Mouse (Mus musculus): ENCODE measurements around the gene Nemp1. TPM values are rescaled to one million over a fixed set of nuclear protein-coding genes. Genes with fewer than 3 reads are reported as not detected.

Gene Nemp1
- total RNA-seq (2017), result 20.8 and 22.6 TPM in 2 replicates

DNA sequence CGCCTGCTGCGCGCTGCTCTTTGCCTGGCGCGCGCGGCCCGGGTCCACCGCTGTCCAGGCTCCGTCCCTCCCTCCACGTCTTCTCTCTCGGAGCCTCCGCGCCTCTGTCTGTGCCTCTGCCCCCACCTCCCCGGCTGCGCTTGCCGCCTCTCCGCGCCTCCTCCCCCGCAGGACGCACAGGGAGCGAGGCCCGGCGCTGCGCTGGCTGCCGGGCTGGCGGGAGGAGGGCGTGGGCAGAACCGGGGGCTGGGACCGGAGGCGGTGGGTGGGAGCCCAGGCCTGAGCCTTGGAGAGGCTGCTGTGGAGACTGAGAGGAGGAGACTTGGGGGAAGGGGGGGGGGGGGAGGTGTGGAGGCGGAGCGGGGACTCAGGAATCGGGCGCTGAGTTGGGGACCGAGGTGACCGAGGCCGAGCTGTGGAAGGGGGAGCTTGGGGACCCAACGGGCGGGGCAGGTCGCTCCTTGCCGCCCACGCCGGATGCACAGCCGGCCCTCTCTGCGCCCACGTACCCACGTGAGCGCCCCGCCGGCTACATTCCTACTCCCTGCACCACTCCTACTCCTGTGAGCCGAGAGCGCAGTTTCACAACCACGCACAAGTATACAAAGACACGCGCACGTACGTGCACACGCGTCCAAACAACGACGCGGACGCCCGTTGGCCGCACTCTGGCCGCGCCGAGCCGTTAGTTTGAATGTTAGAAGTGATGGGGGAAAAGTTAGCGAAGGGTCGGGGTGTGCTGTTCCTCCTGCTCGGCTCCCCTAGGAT is at the start of gene Nemp1:
TSS of gene Nemp1 (plus strand) at position 401 of the 768 bp plus-strand sequence.
- peak; percentile 42 for ATAC-seq (replicated peaks; ENCODE audit: low read depth, poor library complexity, severe bottlenecking)

GRCm38 (mm10) chr10:127617294-127617693 is 49.4 kb upstream of the Nemp1 start:
- ATAC-seq (replicated peaks; ENCODE audit: low read depth, poor library complexity, severe bottlenecking), result no peak

DNA sequence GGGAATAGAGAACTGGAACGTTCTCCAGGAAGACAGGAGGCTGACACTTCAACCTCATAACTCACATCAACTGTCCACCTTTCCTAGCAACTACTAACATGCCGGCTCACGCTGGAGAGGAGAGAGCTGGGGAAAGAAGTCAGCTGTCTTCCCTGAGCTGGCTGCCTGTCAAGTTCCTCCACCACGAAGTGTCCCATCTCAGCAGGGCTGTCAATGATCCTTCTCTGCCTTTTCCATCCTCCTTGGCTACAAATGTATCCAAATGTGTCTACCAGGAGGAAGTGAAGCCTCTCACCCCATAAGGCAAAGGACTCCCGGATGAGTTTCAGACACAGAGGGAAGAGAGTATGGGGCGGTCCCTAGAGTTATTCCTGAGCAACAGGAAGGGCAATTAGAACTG is 48.5 kb upstream of the Nemp1 start:
- ATAC-seq (replicated peaks; ENCODE audit: low read depth, poor library complexity, severe bottlenecking), result no peak

DNA sequence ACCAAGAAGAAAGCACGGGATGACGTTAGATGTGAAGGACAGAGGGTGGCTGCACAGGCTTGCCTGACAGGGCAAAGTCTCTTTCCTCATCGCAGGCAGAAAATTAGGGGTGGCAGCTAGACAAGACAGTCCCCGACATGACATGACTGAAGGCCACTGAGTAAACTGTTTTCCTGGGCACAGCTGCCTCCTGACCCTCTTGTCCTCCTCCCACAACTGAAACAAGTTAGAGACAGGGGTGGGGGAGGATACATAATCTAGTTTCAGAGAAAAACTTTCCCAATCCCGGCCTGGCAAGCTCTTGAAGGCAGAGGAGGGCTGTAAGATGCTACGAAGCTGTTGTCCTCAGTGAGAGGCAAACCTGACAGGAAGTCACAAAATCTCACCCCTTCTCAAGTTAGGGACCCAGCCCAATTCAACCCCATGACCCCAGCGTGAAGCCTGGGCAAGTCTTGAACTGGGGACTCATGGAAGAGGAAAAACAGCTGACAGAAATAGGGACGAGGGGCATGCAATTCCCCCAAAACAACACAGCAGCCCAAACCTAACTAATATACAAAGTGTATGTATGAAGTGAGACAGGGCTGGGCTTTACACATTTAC is 47.5 kb upstream of the Nemp1 start:
- no peak for ATAC-seq (replicated peaks; ENCODE audit: low read depth, poor library complexity, severe bottlenecking)

DNA sequence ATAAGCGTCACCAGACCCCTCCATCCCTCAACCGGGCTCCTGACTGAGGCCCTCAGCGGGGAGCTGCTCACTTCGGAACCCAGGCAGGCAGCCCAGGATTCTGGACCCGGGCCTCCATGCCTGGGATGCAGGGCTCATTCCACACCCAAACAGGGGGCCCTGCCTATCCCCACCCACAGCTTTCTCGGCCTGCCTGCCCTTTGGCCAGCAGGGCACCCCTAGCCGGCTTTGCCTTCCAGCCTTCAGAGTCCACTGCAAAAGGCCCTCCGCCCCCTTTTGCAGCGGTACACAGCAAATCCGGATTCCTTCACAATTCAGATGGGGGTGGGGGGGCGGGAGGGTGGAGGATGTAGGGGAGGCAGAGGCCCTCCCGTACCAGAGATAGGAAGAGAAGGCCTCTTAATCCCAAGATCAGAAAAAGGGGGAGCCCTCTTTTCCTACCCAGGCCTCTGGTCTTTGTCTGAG is 46.7 kb upstream of the Nemp1 start:
- ATAC-seq (replicated peaks; ENCODE audit: low read depth, poor library complexity, severe bottlenecking), result no peak

DNA sequence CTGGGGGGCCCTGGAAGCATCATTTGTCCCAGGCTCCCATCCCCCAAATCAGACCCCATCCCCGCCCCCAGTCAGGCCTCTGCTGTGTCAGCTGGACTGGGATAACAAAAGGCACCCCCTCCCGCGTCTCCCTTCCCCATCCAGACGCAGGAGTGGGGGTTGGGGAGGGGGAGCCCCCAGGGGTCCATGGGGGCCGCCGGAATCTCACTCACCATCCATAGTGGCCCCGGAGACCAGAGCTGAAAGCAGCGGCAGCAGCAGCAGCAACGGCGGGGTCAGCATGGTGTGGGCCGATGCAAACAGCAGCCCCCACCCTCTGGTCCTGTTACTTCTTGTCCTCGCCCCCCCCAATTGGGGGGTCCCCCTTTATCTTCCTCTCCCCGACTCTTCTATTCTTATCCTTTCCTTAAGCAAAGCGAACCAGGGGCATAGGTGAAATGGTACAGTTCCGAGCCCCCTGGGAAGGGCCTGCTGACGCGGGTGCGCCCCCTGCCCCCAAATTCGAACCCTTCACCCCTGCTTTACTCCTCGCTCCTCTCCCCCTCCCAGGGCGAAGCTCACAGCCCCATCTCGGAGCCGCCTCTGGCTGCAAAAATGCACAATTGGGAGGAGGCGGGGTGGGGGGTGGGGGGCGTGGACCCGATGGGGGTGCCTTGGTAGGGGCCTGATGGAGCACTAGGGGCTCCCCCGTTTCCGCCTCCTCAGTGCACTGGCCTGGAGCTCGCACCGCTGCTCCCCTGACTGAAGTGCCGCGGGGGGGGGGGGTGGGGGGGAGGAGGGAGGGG is 46.1 kb upstream of the Nemp1 start, which contains the start of gene Lrp1:
TSS of gene Lrp1 (minus strand) at position 743 of the 785 bp plus-strand sequence.
- ATAC-seq (replicated peaks; ENCODE audit: low read depth, poor library complexity, severe bottlenecking), result no peak

DNA sequence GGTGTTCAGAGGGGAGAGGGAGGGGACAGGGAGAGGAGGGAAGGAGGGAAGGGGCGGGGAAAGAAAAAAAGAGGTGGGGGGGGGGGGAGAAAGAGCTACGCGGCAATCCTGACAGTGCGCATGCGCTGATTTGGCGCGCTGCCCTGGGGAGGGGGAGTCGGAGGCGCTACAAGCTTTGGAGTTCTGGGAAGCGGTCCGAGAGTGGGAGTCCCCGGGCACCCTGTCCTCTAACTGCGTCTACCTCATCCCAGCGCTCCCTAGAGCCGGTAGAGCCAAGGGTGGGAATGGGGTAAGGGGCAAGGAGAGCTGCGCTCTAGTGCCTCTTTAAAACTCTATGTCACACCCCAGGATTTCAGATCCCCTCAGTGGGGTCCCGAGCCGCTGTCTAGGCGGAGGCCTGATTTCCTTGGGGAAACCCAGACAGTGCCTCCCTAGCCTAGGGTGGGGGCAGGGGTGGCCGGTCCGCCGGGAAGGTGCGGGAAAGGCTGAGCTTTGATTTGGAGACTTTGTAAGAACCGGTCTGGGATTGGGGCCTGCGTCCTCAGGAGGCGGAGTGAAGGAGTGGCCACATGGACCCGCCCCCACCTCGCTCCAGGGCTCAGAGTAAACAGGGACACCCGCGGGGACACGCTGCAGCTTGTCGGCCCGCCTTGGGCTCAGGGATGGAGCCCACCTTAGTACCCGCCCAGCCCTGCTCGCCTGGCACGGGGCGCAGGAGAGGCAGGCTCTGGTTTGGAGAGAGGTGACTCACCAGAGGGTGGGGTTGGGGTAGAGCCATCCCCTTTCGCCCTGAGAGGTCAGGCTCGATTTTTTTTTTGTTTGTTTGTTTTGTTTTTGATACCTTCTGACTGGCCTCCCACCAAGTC is 45.3 kb upstream of the Nemp1 start:
- peak; percentile 74 for ATAC-seq (replicated peaks; ENCODE audit: low read depth, poor library complexity, severe bottlenecking)

DNA sequence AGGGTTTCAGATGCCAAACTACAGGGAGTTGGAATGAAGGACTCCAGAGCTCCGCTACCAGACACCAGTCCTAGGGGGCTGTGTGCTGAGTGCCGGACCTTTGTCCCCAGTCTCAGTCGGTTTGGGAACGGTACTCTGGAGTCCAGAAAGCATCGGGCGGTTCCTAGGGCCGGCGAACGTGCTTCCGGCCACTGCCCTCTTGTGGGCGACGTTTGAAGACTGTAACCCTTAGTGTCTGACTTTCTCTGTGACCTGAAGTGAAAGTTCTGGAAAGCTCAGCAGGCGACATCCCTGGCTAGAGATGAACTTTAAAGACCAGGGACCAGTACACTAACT is 44.7 kb upstream of the Nemp1 start:
- ATAC-seq (replicated peaks; ENCODE audit: low read depth, poor library complexity, severe bottlenecking), result peak; percentile 45

- no peak for ATAC-seq (replicated peaks; ENCODE audit: low read depth, poor library complexity, severe bottlenecking)
Measured at GRCm38 (mm10) chr10:127622661-127623060, 44.0 kb upstream of the Nemp1 start.

DNA sequence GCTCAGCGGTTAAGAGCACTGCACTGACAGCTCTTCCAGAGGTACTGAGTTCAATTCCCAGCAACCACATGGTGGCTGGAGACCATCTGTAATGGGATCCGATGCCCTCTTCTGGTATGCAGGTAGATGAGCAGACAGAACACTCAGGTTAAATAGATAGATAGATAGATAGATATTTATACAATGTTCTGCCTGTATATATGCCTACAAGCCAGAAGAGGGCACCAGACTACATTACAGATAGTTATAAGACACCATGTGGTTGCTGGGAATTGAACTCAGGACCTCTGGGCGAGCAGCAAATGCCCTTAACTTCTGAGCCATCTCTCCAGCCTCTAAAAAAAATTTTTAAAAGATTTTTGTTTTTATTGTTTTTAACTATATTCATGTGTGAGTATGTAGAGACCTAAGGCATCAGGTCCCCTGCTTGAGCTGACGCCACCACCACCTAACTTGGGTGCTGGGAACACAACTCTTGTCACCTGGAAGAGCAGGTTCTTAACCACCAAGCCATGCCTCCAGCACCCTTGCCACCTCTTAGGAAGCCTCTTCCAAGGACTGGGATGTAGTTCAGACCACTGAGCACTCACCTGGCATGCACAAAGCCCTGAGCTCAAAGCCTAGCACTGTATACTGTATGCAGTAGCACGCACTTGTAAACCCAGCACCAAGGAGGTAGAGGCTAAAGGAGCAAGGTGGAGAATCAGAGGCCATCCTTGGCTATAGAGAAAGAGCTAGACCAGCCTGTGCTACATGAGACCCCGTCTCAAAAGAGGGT is 43.1 kb upstream of the Nemp1 start:
- no peak for ATAC-seq (replicated peaks; ENCODE audit: low read depth, poor library complexity, severe bottlenecking)

DNA sequence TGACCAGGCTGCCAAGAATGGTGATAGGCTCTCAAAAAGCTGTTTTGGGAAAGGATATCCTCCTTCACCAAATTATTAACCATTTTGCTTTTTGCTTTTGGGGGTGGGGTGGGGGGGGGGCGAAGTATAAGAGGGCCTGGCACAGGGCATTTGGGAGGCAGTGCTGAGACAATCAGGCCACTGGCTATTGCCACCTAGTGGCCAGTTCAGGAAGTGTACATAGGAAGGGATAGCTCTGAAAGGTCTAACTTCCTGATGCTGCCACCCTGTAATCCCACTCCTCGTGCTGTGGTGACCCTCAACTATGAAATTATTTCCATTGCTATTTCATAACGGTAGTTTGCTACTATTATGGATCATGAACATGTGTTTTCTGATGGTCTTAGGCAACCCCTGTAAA is 40.3 kb upstream of the Nemp1 start:
- ATAC-seq (replicated peaks; ENCODE audit: low read depth, poor library complexity, severe bottlenecking), result 0 out of 2 replicates have a peak, but pooled peaks have one; percentile 37

DNA sequence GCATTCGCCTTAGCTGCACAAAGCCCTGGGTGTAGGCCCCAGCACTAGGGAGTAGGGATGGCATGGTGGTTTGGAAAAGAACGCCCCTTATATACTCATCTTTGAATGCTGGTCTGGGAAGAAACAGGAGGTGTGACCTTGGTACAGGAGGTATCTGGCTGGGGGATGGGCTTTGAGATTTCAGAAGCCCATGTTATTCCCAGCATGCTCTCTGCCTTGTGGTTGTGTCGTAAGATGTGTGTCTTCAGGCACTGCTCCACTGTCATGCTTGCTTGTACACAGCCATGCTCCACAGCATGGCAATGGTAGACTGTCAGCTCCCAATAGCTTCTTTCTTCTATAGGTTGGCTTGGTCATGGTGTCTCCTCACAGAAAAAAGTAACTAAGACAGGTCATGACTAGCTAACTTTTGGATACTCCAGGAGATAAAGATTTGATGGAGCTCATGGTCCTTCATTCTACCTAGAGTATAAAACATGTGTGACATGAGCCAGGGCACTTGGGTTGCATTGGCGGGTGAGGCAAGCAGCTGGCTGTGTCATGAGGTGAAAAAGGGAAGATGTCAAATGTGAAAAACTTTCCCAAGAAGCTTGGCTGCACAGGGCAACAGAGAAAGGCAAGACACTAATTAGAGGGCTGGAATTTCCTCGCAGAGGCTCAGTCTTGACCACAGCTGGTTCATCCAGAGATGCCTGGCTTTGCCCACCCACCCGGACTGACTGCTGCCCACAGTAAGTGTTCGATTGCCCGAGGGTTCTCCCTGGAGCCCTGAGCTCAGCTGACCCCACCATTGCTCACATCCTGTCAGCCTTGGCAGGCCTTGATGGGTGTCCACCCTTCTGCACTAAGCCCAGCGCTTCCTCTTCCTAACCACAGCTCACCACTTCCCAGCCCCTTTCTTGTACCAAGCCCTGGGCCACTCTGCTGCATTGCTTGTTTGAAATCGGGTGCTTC is 35.2 kb upstream of the Nemp1 start:
- ATAC-seq (replicated peaks; ENCODE audit: low read depth, poor library complexity, severe bottlenecking), result peak; percentile 84

GRCm38 (mm10) chr10:127632668-127633271 is 33.9 kb upstream of the Nemp1 start:
- ATAC-seq (replicated peaks; ENCODE audit: low read depth, poor library complexity, severe bottlenecking), result no peak

DNA sequence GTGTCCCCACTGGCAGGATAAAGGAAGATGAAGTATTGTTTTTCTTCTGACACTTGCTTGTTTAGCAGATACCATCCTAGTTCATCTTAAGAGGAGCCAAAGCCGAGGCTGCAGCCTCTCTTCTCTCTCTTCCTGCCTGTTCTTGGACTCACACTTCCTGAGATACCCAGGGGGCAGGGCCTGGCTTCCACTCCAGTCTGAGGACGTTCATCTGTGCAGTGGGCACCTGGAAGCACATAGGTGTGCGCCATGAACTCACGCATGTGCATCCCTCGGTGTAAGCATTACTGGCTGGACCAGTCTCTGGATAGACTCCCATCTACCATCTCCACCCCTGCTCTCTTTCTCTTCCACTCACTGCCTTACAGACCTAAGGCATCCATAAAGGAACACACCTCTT is 26.3 kb upstream of the Nemp1 start:
- no peak for ATAC-seq (replicated peaks; ENCODE audit: low read depth, poor library complexity, severe bottlenecking)

GRCm38 (mm10) chr10:127641861-127642771 is 24.6 kb upstream of the Nemp1 start:
- ATAC-seq (replicated peaks; ENCODE audit: low read depth, poor library complexity, severe bottlenecking), result peak; percentile 46

DNA sequence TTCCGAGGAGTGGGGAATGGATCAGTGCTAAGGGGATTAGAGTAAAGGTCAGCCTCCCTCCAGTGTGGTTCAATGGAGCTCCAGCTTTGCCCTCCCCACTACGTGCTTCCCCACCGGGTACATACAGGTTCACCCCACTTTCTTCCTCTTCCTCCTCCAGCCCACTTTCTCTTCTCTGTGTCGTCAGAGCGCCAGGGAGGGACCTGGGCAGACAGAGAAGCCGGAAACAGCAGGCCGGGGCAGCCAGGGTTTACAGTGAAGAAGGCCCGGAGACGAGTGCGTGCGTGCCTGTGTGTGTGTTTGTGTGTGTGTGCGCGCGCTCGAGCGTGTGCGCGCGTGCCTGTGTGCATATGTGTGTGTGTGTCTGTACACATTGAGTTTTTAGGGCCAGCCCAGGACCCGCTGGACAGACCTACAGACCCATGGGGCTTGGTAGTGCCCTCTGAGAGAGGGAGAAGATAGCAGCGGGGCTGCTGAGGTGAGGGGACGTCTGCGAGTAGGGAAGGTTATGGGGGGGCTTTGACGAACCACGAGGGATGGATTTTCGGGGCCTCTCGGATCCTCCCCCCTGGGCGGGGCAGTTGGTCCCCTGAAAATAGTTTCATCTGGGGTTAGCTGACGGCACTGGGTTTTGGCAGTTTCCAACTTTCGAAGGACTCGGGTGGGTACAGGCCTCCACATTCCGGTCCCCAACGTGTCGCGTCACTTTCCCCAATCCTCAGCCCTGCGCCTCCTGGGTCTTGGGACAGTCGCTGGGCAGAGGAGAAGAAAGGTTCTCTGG is 23.7 kb upstream of the Nemp1 start, which contains the start of gene Stat6:
TSS of gene Stat6 (plus strand) at position 215 of the 781 bp plus-strand sequence.
- peak; percentile 84 for ATAC-seq (replicated peaks; ENCODE audit: low read depth, poor library complexity, severe bottlenecking)

All from common myeloid progenitor, adult 5-6 weeks (primary cell).